Mouse (Mus musculus): ENCODE data around the gene Foxo3. TPM values are rescaled to one million over a fixed set of nuclear protein-coding genes. Genes with fewer than 3 reads are reported as not detected.

Gene Foxo3
- polyA plus RNA-seq, 1 experiment from 2014 or later: 4.8 TPM

DNA sequence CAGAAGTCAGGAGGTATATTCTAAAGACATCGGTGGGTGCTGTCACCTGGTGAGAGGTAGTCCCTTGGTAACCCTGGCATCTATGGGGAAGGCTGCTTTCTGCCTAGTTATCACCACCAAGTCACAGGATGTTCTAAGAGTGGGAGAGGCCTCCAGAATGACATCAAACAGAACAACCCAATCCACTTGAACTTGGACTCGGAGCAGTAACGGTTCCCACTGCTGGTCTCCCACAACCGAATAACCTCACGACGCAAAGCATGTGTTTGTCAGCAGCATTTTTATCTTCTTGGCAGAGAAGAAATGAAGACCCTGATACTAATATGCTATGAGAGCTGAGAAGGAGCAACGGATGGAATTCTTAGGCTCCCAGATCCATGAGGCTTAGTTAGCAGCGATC is 87.5 kb downstream of the Foxo3 start:
- Histone ChIP-seq H3K4me1 (replicated peaks) (peaks cover 12% of the 10 kb centered on the region), H3K27ac (replicated peaks) (no peak overlapping the region), H3K36me3 (no peaks in the 10 kb centered on the region), H3K4me2 (no peak overlapping the region), H3K9ac (no peak overlapping the region), H3K9me3 (no peaks in the 10 kb centered on the region), H3K27me3 (no peaks in the 10 kb centered on the region), H3K4me3 (no peak overlapping the region)
- WGBS: 85% methylated on average over 8 of the region's 8 CpGs
- no peak for ATAC-seq (ENCODE audit: low FRiP score, low read depth)

DNA sequence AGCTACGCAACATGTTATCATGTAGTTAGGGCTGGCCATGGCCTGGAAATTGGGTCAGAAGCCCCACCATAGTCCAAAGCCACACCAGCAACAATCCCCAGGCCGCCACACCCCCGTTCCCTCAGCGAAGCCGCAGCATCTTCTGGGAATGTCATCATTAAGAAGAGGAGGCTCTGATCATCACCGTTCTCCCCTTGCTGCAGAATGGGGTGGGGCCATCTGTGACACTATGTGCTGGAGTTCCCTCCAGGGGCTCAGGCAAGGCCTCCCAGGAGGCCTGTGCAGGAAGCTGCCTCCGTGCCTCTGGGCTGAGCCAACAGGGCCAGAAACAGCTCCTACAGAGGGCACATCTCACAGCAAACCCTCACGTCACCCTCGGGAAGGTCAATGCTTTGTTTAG is 88.5 kb downstream of the Foxo3 start:
- no peak overlapping the region for H3K27ac ChIP-seq (replicated peaks)
- no peaks in the 10 kb centered on the region for H3K9me3 ChIP-seq
- H3K4me1 ChIP-seq (replicated peaks): peaks cover 12% of the 10 kb centered on the region
- no peaks in the 10 kb centered on the region for H3K36me3 ChIP-seq
- no peak overlapping the region for H3K4me2 ChIP-seq
- H3K9ac ChIP-seq: no peak overlapping the region
- no peak overlapping the region for H3K4me3 ChIP-seq
- 59% methylated on average over 9 of the region's 9 CpGs for WGBS
- H3K27me3 ChIP-seq: no peaks in the 10 kb centered on the region
- no peak for ATAC-seq (ENCODE audit: low FRiP score, low read depth)

DNA sequence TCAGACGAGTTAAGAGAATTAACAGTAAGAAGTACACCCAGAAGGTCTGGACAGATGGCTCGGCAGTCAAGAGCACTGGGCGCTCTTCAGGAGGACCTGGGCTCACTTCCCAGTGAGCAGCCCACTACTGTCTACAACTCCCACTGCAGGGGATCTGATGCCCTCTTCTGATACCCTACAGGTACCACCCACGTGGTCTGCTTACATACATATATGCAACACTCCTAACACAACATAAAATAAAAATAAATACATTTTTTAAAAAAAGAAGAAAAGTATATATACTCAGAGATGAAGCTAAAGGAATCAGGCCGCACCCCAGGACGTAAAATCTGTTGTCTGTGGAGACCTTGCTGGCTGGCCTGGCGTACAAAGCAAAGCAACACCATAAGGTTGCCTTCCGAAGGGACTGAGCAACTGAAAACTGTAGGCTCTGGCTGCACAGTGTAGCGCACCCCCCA is 89.6 kb downstream of the Foxo3 start:
- H3K27me3 ChIP-seq: no peaks in the 10 kb centered on the region
- no peak overlapping the region for H3K4me3 ChIP-seq
- H3K4me2 ChIP-seq: no peak overlapping the region
- H3K9me3 ChIP-seq: no peaks in the 10 kb centered on the region
- 81% methylated on average over 9 of the region's 9 CpGs for WGBS
- H3K9ac ChIP-seq: no peak overlapping the region
- no peak for ATAC-seq (ENCODE audit: low FRiP score, low read depth)
- no peak overlapping the region for H3K27ac ChIP-seq (replicated peaks)
- peaks cover 12% of the 10 kb centered on the region for H3K4me1 ChIP-seq (replicated peaks)
- H3K36me3 ChIP-seq: no peaks in the 10 kb centered on the region

DNA sequence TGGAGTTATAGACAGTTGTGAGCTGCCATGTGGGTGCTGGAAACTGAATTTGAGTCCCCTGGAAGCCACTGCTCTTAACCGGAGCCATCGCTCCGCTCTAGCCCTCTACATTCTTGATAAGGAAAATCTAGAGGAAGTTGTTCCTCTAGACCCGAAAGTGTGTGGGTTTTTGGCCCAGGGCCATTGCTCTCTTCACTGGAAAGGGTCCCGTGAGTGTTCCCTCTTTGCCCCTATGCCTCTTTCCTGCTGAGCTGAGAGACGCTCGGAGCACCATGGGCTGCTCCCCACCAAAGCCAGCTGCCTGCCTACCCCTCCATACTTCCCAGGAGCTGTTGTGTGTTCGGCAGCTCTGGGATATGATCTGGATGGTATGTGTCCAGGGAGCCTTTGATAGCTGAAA is 96.2 kb downstream of the Foxo3 start:
- Histone ChIP-seq H3K27ac (replicated peaks) (no peak overlapping the region), H3K9me3 (no peaks in the 10 kb centered on the region), H3K4me3 (no peak overlapping the region), H3K4me1 (replicated peaks) (no peaks in the 10 kb centered on the region), H3K4me2 (no peak overlapping the region), H3K27me3 (no peaks in the 10 kb centered on the region), H3K9ac (no peak overlapping the region), H3K36me3 (no peaks in the 10 kb centered on the region)
- no peak for ATAC-seq (ENCODE audit: low FRiP score, low read depth)
- 86% methylated on average over 8 of the region's 8 CpGs for WGBS

DNA sequence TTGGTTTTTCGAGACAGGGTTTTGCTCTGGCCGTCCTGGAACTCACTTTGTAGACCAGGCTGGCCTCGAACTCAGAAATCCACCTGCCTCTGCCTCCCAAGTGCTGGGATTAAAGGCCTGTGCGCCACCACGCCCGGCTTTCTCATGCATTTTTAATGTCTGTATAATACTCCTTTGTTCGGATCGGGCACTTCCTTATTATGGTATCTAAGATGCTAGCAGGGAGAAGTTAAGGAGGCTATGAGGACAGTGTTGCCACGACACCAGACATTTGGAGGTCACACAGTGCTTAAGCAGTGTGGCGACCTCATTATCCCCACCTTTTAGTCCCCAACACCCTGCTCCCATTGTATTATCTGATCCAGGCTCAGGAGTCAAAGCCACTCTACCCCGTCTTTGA is 97.8 kb downstream of the Foxo3 start:
- WGBS: 87% methylated on average over 11 of the region's 11 CpGs
- Histone ChIP-seq H3K9me3 (no peaks in the 10 kb centered on the region), H3K4me3 (no peak overlapping the region), H3K36me3 (no peaks in the 10 kb centered on the region), H3K9ac (no peak overlapping the region), H3K27me3 (no peaks in the 10 kb centered on the region), H3K4me1 (replicated peaks) (no peaks in the 10 kb centered on the region), H3K4me2 (no peak overlapping the region), H3K27ac (replicated peaks) (no peak overlapping the region)
- ATAC-seq (ENCODE audit: low FRiP score, low read depth): no peak

DNA sequence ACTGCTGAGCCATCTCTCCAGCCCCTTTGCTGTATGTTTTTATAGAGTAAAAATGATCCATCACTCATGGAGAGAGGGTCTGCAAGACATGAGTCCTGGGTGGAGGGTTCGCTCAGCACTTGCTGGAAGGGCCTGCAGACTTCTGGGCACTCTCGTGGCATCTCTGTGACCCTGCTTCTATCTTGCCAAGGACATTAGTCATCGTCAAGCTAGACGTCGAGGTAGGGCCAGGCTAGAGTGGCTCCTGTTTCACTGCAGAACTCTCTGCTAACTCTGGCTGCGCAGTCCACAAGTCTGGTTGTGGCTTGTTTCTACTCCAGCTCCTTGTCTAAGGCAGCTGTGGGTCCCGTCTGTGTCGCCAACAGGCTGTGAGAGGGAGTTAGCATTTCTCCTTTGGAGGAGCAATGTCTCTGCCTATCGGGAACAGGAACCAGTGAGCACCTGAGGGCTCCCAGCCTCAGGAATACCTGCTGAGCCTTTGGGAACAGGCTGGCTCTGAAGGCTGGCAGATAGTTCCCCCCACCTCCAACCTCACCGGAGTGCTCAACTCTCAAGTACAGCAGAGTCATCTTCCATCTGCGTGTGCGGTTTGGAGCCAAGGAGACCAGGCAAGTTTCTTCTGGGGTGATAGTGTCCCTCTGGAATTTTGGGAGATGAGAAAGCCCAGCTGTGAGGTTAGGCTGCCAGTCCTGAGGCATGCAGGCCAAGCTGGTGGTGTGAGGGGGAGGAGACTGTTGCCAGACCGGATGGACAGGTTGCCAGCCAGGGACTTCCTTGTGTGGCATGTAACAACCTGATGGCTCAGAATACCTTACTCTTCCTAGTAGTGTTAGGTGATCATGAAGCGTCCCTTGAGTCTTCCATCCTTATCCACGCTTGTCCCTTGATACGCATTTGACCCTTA is 98.5 kb downstream of the Foxo3 start:
- Histone ChIP-seq H3K9me3 (no peaks in the 10 kb centered on the region), H3K27me3 (no peaks in the 10 kb centered on the region), H3K9ac (no peak overlapping the region), H3K36me3 (no peaks in the 10 kb centered on the region), H3K27ac (replicated peaks) (no peak overlapping the region), H3K4me1 (replicated peaks) (no peaks in the 10 kb centered on the region), H3K4me2 (no peak overlapping the region), H3K4me3 (no peak overlapping the region)
- no peak for ATAC-seq (ENCODE audit: low FRiP score, low read depth)
- 92% methylated on average over 16 of the region's 16 CpGs for WGBS

DNA sequence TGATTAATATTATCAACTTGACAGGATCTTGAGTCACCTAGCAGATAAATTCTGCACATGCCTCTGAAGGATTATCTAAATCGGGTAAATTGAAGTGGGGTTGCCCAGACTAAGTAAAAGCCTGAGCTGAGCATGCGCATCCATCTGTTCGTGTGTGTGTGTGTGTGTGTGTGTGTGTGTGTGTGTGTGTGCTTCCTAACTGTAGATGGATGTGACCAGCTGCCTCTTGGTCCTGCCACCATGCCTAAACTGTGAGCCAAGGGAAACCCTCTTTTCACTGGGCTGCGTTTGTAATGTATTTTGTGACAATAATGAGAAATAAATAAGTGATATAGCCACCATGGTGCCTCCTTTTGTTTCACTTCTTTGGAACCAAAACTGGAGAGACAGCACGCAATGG is 102.3 kb downstream of the Foxo3 start:
- Histone ChIP-seq H3K4me2 (no peak overlapping the region), H3K4me3 (no peak overlapping the region), H3K27me3 (no peaks in the 10 kb centered on the region), H3K9me3 (no peaks in the 10 kb centered on the region), H3K27ac (replicated peaks) (no peak overlapping the region), H3K36me3 (no peaks in the 10 kb centered on the region), H3K9ac (no peak overlapping the region), H3K4me1 (replicated peaks) (no peaks in the 10 kb centered on the region)
- no peak for ATAC-seq (ENCODE audit: low FRiP score, low read depth)
- 78% methylated on average over 5 of the region's 5 CpGs for WGBS

DNA sequence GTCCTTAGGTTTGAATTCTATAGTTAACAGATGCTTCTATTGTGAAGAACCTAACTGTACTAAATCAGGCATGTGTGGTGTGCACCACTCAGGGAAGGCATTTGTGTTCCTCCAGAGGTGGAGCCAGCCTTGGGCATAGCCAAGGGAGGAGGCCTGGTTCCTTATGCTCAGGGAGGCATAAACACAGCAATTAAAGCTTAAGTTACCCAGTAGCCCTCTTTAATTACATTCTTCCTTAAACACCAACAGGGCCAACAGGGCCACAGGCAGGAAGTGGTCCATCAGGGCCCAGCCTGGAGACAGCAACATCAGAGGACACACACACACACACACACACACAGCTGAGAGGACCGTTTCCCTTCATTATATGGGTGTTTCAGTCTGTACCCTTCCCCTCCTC is 102.7 kb downstream of the Foxo3 start:
- Histone ChIP-seq H3K9ac (no peak overlapping the region), H3K36me3 (no peaks in the 10 kb centered on the region), H3K27ac (replicated peaks) (no peak overlapping the region), H3K4me2 (no peak overlapping the region), H3K27me3 (no peaks in the 10 kb centered on the region), H3K4me1 (replicated peaks) (no peaks in the 10 kb centered on the region), H3K9me3 (no peaks in the 10 kb centered on the region), H3K4me3 (no peak overlapping the region)
- 44% methylated on average over 1 of the region's 1 CpGs for WGBS
- no peak for ATAC-seq (ENCODE audit: low FRiP score, low read depth)

DNA sequence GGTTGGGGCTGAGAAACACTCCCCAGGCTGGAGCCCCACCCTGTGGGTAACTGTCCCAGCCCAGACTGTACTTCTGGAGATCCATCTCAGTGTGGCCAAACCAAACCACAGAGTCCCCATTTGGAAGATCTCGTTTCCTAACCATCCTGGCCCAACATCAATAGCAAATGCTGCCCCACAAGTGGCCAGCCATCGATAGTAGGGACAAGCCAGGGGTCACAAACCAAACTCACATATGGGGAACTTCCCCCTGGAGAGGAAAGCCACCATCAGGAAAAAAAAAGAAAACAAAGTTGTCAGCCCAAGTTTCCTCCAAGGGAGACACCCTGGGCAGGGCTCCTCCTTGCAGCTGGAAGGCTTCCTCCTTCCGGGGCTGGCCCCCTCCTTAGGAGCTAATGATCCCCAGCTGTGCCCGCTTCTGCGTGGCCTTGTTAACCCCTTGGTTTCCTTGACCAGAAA is 105.6 kb downstream of the Foxo3 start:
- 18% methylated on average over 5 of the region's 5 CpGs for WGBS
- no peaks in the 10 kb centered on the region for H3K27me3 ChIP-seq
- H3K4me1 ChIP-seq (replicated peaks): no peaks in the 10 kb centered on the region
- H3K9me3 ChIP-seq: no peaks in the 10 kb centered on the region
- H3K27ac ChIP-seq (replicated peaks): no peak overlapping the region
- no peak overlapping the region for H3K9ac ChIP-seq
- H3K4me3 ChIP-seq: no peak overlapping the region
- ATAC-seq (ENCODE audit: low FRiP score, low read depth): no peak
- H3K4me2 ChIP-seq: no peak overlapping the region
- no peaks in the 10 kb centered on the region for H3K36me3 ChIP-seq

DNA sequence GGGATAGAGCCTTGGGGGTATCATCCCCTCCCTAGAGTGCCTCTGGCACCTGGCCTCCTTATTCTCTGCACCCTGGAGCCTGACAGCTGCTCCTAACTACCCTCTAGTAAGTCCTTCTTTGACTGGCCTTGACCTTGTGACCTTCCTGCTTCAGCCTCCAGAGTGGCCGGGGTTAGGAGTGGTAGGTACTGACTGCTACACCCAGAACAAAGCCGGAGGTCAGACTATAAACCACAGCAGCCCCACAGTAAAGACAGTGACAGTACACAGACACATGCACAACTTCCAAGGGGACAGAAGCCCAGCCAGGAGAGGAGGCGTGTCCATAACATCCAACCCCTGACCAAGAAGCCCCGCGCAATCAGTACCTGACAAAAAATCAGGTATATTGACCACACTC is 106.4 kb downstream of the Foxo3 start:
- ATAC-seq (ENCODE audit: low FRiP score, low read depth): no peak
- H3K4me1 ChIP-seq (replicated peaks): no peaks in the 10 kb centered on the region
- no peak overlapping the region for H3K4me2 ChIP-seq
- no peak overlapping the region for H3K27ac ChIP-seq (replicated peaks)
- H3K9me3 ChIP-seq: no peaks in the 10 kb centered on the region
- H3K9ac ChIP-seq: no peak overlapping the region
- no peaks in the 10 kb centered on the region for H3K36me3 ChIP-seq
- H3K4me3 ChIP-seq: no peak overlapping the region
- WGBS: 76% methylated on average over 5 of the region's 5 CpGs
- no peaks in the 10 kb centered on the region for H3K27me3 ChIP-seq

DNA sequence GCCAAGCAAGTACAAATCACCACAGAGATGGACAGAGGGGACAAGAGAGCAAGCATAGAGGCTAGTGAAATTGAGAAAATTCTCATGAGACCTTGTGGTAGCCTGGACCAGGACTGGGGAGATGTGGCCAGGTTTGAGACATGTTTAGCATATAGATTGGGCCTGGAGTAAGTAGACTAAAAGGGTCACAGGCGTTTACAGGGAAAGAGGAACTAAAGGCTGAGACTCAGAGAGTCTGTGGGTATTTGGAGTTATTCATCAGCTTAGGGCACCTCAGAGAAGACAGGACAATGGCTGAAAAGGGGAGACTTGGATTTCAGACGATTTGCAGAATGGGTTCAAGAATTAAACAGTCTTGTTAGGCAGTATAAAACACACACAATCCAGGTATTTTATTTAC is 121.8 kb downstream of the Foxo3 start:
- no peak overlapping the region for H3K27ac ChIP-seq (replicated peaks)
- no peak overlapping the region for H3K9ac ChIP-seq
- no peak overlapping the region for H3K4me3 ChIP-seq
- H3K36me3 ChIP-seq: no peaks in the 10 kb centered on the region
- peaks cover 8% of the 10 kb centered on the region; the same call in 1 of the 2 replicates for H3K9me3 ChIP-seq
- H3K4me2 ChIP-seq: no peak overlapping the region
- no peak for ATAC-seq (ENCODE audit: low FRiP score, low read depth)
- peaks cover 8% of the 10 kb centered on the region; the same call in 1 of the 2 replicates for H3K4me1 ChIP-seq (replicated peaks)
- 82% methylated on average over 2 of the region's 2 CpGs for WGBS
- H3K27me3 ChIP-seq: no peaks in the 10 kb centered on the region

DNA sequence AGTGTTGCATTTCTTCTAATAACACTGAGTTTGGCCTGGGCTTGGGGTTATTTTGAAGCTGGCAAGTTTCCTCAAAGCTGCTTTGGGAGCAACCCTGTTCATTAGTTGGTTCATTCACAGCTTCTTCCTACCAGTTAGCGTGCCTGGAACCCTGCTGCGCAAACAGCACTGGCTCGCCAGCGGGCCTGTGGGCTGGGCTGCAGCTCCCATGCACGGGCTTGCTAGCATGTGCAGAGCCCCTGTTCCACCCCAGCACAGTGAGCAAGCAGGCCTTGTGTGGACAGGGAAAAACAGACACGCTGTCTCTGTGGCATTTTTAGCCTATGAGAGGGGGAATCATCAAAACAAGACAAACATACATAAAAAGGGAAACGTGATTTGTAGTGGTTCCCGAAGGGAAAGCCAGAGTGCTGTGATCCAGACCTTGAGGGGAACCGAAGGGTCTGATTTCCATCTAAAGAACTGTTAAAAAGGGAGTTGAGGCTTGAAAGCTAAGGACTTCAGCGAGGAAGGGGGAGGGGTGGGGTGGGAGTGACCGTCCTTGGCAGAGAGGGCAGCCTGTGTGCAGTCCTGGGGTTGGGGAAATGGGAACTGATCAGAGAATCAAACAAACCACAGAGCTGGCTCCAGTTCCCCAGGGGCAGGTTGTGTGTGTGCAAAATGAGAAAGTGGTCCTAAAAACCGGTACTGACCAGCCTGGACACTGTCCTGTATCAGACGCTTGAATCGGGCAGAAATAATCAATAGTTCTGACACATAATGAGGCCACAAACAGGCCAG is 123.9 kb downstream of the Foxo3 start:
- 39% methylated on average over 14 of the region's 14 CpGs for WGBS
- H3K36me3 ChIP-seq: no peaks in the 10 kb centered on the region

More for the DNA sequence above, 123.9 kb downstream of the Foxo3 start:
- no peak overlapping the region for H3K27ac ChIP-seq (replicated peaks)
- ATAC-seq (ENCODE audit: low FRiP score, low read depth): no peak
- no peak overlapping the region for H3K4me3 ChIP-seq
- no peak overlapping the region for H3K9ac ChIP-seq
- no peaks in the 10 kb centered on the region for H3K27me3 ChIP-seq
- H3K4me2 ChIP-seq: no peak overlapping the region
- H3K4me1 ChIP-seq (replicated peaks): peaks cover 8% of the 10 kb centered on the region; the same call in 1 of the 2 replicates
- 0 out of 2 replicates have a peak, but pooled peaks cover 1% of the 10 kb centered on the region for H3K9me3 ChIP-seq

Measured in hindbrain, embryonic 15.5 days (tissue).